Mouse (Mus musculus): ENCODE results near the gene Hoxa1. TPM values are rescaled to one million over a fixed set of nuclear protein-coding genes. Genes with fewer than 3 reads are reported as not detected.

Gene Hoxa1
- polyA plus RNA-seq, 1 experiment from 2014 or later: not detected

DNA sequence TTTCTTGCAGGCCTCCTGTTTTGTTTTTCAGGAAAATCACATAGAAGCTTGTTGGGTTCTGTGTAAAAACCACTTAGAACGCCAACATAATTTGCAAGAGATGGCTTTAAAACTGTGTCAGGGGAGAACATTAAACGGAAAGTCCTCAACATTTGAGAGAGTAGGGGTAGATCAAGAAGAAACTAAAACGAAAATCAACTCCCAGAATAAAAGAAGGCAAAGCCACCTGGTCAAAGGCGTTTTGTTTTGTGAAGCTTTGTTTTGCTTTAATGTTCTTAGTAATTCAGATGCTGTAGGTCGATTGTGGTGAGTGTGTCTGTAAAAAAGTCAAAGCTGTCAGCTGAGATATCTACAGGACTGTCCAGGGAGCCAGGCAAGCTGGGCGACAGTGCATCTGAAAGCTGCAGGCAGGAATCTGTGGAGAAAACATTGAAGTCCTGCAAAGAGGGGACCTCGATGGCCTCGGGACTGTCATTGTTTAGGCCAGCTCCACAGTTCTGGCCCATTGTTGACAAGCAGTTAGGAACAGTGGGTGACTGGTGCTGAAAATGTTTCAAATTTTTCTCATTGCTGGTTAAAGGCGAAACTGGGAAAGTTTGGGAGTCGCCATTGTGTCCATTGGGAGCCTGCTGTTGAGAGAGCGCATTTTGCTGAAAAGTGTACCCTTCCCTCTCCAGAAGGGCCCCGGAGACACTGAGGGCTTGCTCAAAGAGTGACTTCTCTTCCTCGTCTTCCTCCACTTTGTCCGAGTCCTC is 4.7 kb upstream of the Hoxa1 start:
- H3K9me3 ChIP-seq (ENCODE audit: control insufficient read depth, low read length): no peaks in the 10 kb centered on the region
- H3K27ac ChIP-seq (ENCODE audit: low read length): no peak overlapping the region
- H3K4me1 ChIP-seq (replicated peaks; ENCODE audit: control insufficient read depth, insufficient read depth, low read length): peaks cover 11% of the 10 kb centered on the region
- peaks cover 89% of the 10 kb centered on the region for H3K27me3 ChIP-seq (replicated peaks; ENCODE audit: control insufficient read depth, insufficient read depth, low read length)
- no peak overlapping the region for H3K4me2 ChIP-seq (ENCODE audit: low read length)
- no peak for ATAC-seq
- WGBS: under 1% methylated on average over 14 of the region's 14 CpGs
- H3K4me3 ChIP-seq (replicated peaks; ENCODE audit: low read length): no peak overlapping the region
- no peaks in the 10 kb centered on the region for H3K36me3 ChIP-seq (ENCODE audit: control insufficient read depth, insufficient read depth)
- H3K9ac ChIP-seq (replicated peaks; ENCODE audit: low read depth, low read length): no peak overlapping the region

DNA sequence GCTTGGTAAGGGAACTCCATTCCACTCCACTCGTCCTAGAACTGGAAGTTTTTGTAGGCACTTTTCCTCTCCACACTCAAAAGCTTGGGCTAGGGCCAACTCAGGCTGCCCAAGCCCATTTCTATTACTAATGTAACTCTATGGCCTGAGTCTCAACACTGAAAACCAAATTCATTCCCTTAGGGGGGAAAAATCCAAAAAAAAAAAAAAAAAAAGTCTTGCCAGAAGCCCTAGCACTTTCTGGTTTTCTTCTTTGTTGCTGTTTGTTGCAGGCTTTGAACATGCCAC is 3.9 kb upstream of the Hoxa1 start:
- Histone ChIP-seq H3K27me3 (replicated peaks; ENCODE audit: control insufficient read depth, insufficient read depth, low read length) (peaks cover 89% of the 10 kb centered on the region), H3K9ac (replicated peaks; ENCODE audit: low read depth, low read length) (no peak overlapping the region), H3K9me3 (ENCODE audit: control insufficient read depth, low read length) (no peaks in the 10 kb centered on the region), H3K4me2 (ENCODE audit: low read length) (no peak overlapping the region), H3K36me3 (ENCODE audit: control insufficient read depth, insufficient read depth) (no peaks in the 10 kb centered on the region), H3K27ac (ENCODE audit: low read length) (no peak overlapping the region), H3K4me1 (replicated peaks; ENCODE audit: control insufficient read depth, insufficient read depth, low read length) (peaks cover 12% of the 10 kb centered on the region), H3K4me3 (replicated peaks; ENCODE audit: low read length) (no peak overlapping the region)
- WGBS: 0% methylated on average over 1 of the region's 1 CpGs
- ATAC-seq: no peak

DNA sequence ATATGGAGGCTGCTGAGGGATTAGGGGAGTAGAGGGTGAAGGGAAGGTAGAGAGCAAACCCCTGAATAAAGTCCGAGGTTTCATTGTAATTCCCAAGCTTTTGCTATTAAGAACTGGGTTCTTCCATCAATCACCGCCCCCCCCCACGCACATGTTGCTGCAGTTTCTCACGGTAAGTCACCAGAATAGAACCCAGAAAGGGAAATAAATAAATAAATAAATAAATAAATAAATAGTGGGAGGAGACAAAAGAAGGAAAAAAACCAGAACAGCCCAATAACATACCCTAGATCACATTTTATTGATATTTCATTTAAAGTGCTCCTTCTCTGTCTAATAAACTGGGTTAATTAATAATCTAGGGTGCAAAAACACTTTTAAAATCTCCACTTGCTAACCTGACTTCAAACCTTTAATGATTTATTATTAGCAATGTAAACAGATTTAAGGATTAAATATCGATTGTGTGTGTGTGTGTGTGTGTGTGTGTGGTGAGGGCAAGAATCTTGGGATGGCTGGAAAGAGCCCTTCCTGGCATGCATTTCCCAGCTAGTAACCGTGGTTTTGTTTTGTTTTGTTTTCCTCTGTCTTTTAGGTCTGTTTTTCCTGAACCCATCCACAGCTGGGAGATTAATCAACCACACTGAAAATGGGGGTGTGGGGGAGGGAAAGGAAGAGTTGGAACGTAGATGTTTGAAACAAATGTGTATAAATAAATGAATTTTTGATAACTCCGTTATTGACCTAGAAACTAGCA is 3.4 kb upstream of the Hoxa1 start:
- peaks cover 12% of the 10 kb centered on the region for H3K4me1 ChIP-seq (replicated peaks; ENCODE audit: control insufficient read depth, insufficient read depth, low read length)
- no peaks in the 10 kb centered on the region for H3K36me3 ChIP-seq (ENCODE audit: control insufficient read depth, insufficient read depth)
- no peaks in the 10 kb centered on the region for H3K9me3 ChIP-seq (ENCODE audit: control insufficient read depth, low read length)
- H3K4me3 ChIP-seq (replicated peaks; ENCODE audit: low read length): no peak overlapping the region
- ATAC-seq: no peak
- no peak overlapping the region for H3K27ac ChIP-seq (ENCODE audit: low read length)
- no peak overlapping the region for H3K4me2 ChIP-seq (ENCODE audit: low read length)
- H3K27me3 ChIP-seq (replicated peaks; ENCODE audit: control insufficient read depth, insufficient read depth, low read length): peaks cover 89% of the 10 kb centered on the region
- WGBS: 1% methylated on average over 8 of the region's 8 CpGs
- H3K9ac ChIP-seq (replicated peaks; ENCODE audit: low read depth, low read length): no peak overlapping the region

GRCm38 (mm10) chr6:52160511-52161335 is 2.6 kb upstream of the Hoxa1 start:
- Histone ChIP-seq H3K27ac (ENCODE audit: low read length) (no peak overlapping the region), H3K4me2 (ENCODE audit: low read length) (no peak overlapping the region), H3K27me3 (replicated peaks; ENCODE audit: control insufficient read depth, insufficient read depth, low read length) (peaks cover 89% of the 10 kb centered on the region), H3K4me3 (replicated peaks; ENCODE audit: low read length) (no peak overlapping the region), H3K4me1 (replicated peaks; ENCODE audit: control insufficient read depth, insufficient read depth, low read length) (peaks cover 12% of the 10 kb centered on the region), H3K9me3 (ENCODE audit: control insufficient read depth, low read length) (no peaks in the 10 kb centered on the region), H3K9ac (replicated peaks; ENCODE audit: low read depth, low read length) (no peak overlapping the region), H3K36me3 (ENCODE audit: control insufficient read depth, insufficient read depth) (no peaks in the 10 kb centered on the region)
- ATAC-seq: no peak
- WGBS: under 1% methylated on average over 30 of the region's 30 CpGs

- WGBS: 2% methylated on average over 7 of the region's 9 CpGs
Measured at GRCm38 (mm10) chr6:52159979-52160378, 1.9 kb upstream of the Hoxa1 start.

DNA sequence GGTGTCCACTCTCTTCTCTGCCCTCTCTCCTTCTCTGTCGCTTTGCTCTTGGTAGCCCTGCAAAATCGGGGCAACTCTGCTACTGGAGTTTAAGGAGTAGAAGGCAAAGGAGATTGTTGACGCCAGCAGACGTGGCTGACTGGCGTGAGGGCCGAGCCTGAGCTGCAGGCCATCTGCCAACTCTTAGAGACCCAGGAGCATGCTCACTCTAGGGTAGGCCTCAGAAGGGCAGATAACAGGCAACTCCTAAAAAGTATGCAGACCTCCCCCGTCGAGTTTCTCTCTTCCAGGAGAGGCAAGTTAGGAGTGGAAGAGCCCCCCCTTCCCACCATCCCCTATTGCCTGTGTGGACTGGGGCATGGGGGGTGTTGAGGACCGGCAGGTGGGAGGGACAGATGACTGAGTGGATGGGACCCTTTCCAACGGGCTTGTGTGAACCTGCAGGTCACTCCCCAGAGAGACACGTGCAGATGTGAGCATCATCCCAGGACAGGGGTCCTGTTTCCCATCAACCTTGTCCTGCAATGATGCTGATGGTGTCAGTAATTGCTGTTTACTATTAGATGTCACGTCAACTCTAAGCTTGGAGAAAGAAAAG is 1.1 kb upstream of the Hoxa1 start:
- Histone ChIP-seq H3K4me1 (replicated peaks; ENCODE audit: control insufficient read depth, insufficient read depth, low read length) (peaks cover 12% of the 10 kb centered on the region), H3K27ac (ENCODE audit: low read length) (no peak overlapping the region), H3K27me3 (replicated peaks; ENCODE audit: control insufficient read depth, insufficient read depth, low read length) (peaks cover 90% of the 10 kb centered on the region), H3K4me3 (replicated peaks; ENCODE audit: low read length) (no peak overlapping the region), H3K9ac (replicated peaks; ENCODE audit: low read depth, low read length) (no peak overlapping the region), H3K9me3 (ENCODE audit: control insufficient read depth, low read length) (no peaks in the 10 kb centered on the region), H3K36me3 (ENCODE audit: control insufficient read depth, insufficient read depth) (no peaks in the 10 kb centered on the region), H3K4me2 (ENCODE audit: low read length) (no peak overlapping the region; the same call in 1 of the 2 replicates)
- ATAC-seq: no peak
- 3% methylated on average over 12 of the region's 12 CpGs for WGBS

More at GRCm38 (mm10) chr6:52159979-52160378, 1.9 kb upstream of the Hoxa1 start:
- peaks cover 88% of the 10 kb centered on the region for H3K27me3 ChIP-seq (replicated peaks; ENCODE audit: control insufficient read depth, insufficient read depth, low read length)
- H3K4me3 ChIP-seq (replicated peaks; ENCODE audit: low read length): no peak overlapping the region
- ATAC-seq: no peak
- no peak overlapping the region for H3K4me2 ChIP-seq (ENCODE audit: low read length)
- H3K9me3 ChIP-seq (ENCODE audit: control insufficient read depth, low read length): no peaks in the 10 kb centered on the region
- no peak overlapping the region for H3K9ac ChIP-seq (replicated peaks; ENCODE audit: low read depth, low read length)
- H3K27ac ChIP-seq (ENCODE audit: low read length): no peak overlapping the region
- peaks cover 12% of the 10 kb centered on the region for H3K4me1 ChIP-seq (replicated peaks; ENCODE audit: control insufficient read depth, insufficient read depth, low read length)
- no peaks in the 10 kb centered on the region for H3K36me3 ChIP-seq (ENCODE audit: control insufficient read depth, insufficient read depth)

GRCm38 (mm10) chr6:52157466-52158275 is 446 bp downstream of the Hoxa1 start:
- 1% methylated on average over 32 of the region's 32 CpGs for WGBS
- Histone ChIP-seq H3K36me3 (ENCODE audit: control insufficient read depth, insufficient read depth) (no peaks in the 10 kb centered on the region), H3K4me1 (replicated peaks; ENCODE audit: control insufficient read depth, insufficient read depth, low read length) (peaks cover 12% of the 10 kb centered on the region), H3K27me3 (replicated peaks; ENCODE audit: control insufficient read depth, insufficient read depth, low read length) (peaks cover 90% of the 10 kb centered on the region), H3K9ac (replicated peaks; ENCODE audit: low read depth, low read length) (no peak overlapping the region), H3K9me3 (ENCODE audit: control insufficient read depth, low read length) (no peaks in the 10 kb centered on the region), H3K27ac (ENCODE audit: low read length) (no peak overlapping the region), H3K4me2 (ENCODE audit: low read length) (peak overlapping the region; percentile 56), H3K4me3 (replicated peaks; ENCODE audit: low read length) (peak overlapping the region; percentile 37)
- ATAC-seq: 0 out of 2 replicates have a peak, but pooled peaks have one; percentile 4

- no peaks in the 10 kb centered on the region for H3K36me3 ChIP-seq (ENCODE audit: control insufficient read depth, insufficient read depth)
- no peaks in the 10 kb centered on the region for H3K9me3 ChIP-seq (ENCODE audit: control insufficient read depth, low read length)
- H3K4me2 ChIP-seq (ENCODE audit: low read length): no peak overlapping the region
- H3K27ac ChIP-seq (ENCODE audit: low read length): no peak overlapping the region
- 1% methylated on average over 20 of the region's 20 CpGs for WGBS
- H3K9ac ChIP-seq (replicated peaks; ENCODE audit: low read depth, low read length): no peak overlapping the region
- no peak overlapping the region for H3K4me3 ChIP-seq (replicated peaks; ENCODE audit: low read length)
- H3K27me3 ChIP-seq (replicated peaks; ENCODE audit: control insufficient read depth, insufficient read depth, low read length): peaks cover 91% of the 10 kb centered on the region
- peaks cover 12% of the 10 kb centered on the region for H3K4me1 ChIP-seq (replicated peaks; ENCODE audit: control insufficient read depth, insufficient read depth, low read length)
- ATAC-seq: no peak
Measured at GRCm38 (mm10) chr6:52156551-52157200, 1.4 kb downstream of the Hoxa1 start.
